Mouse (Mus musculus) left cerebral cortex, adult 9 months (tissue): ENCODE results near the gene Oaz3.

Experiments used
- DNase-seq, 2 experiments: peaks; one replicate each; pipeline ENCODE4 v3.0.0; 2022; ENCODE audit warnings: low spot score in 2 of 2

Oaz3 gene

GRCm38 (mm10) chr3:94388047-94388446 lies 55.7 kb downstream of the Oaz3 start:
- DNase-seq = no peak

GRCm38 (mm10) chr3:94387391-94387790 lies 56.3 kb downstream of the Oaz3 start:
- DNase-seq = no peak

GRCm38 (mm10) chr3:94386671-94387070 lies 57.0 kb downstream of the Oaz3 start:
- no peak for DNase-seq

GRCm38 (mm10) chr3:94383476-94383875 lies 60.2 kb downstream of the Oaz3 start:
- no peak for DNase-seq
